Mouse (Mus musculus) spleen, adult 12 weeks (tissue): Measurements from ENCODE around the gene Pbx2.
"Not testable (repeated sequence)": the region's sequence is repeated elsewhere in the genome, so short reads cannot be mapped to it uniquely, and the experiment has no call there.

Experiments
- DNase-seq: peaks from one replicate; pipeline ENCODE4 v3.0.0; 2022; ENCODE audit warnings: low spot score

Gene Pbx2

DNA sequence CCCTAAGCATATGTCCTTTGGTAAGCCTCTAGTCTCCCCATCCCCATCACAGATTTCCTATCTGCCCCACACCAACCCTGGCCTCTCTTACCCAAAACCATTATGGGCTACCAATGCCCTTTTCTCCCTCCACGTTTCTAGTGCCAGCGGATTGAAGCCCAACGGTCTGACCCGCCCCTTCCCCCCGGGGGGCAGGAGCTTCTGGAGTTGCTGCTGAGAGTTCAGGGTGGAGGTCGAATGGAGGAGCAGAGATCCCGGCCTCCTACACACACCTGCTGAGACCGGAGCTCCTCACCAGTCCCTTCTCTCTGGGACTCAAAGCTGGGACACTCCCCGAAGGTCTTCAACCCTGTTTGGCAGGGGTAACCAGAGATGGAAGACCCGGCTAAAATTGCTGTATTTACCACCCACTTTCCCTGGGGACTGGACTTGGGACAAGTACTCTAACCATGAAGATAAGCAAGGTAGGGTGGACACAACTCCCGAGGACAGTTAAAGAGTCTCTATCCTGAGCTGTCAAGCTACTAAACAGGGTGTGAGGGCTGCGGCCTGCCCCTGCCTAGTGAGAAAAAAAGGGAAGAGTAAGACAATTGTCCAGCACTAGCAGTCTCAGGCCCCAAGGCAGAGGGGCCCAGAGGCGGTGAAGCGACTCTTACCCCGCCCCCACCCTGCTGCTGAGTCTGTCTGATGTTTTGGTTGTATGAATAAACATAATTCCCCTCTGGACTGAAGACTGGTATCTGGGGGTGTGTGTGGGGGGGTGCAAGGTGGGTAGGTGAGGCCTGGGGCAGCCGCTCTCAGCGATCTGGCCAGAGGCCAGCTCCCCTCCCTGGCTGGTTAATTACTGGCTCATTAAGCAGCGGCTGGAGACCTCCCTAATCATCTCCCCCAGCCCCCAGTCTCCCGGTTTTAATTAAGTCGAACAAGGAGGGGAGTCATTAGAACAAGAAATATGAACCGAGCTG, at the start of gene Pbx2:
Pbx2 (plus strand) TSS at position 238 of the 965 bp plus-strand sequence.
- no peak for DNase-seq

DNA sequence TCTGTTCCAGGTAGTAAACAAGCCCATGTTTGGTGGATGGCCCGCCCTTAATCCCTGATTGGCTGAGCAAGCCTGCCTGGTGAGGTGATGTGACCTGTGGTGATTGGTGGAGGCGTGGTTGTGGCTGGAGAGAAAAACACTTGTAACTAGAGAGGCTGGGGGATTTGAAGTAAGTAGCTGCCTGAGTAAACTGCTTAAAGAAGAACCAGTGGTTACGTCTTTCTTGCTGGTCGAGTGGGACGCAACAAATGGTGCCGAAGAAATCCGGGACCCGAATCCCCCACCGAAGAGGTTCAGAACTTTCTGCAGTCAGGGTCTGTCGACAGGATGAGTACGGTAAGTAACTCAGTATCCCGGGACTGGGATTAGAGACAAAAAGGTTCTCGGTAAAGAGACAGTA, 47.5 kb upstream of the Pbx2 start:
- not testable (repeated sequence) for DNase-seq

DNA sequence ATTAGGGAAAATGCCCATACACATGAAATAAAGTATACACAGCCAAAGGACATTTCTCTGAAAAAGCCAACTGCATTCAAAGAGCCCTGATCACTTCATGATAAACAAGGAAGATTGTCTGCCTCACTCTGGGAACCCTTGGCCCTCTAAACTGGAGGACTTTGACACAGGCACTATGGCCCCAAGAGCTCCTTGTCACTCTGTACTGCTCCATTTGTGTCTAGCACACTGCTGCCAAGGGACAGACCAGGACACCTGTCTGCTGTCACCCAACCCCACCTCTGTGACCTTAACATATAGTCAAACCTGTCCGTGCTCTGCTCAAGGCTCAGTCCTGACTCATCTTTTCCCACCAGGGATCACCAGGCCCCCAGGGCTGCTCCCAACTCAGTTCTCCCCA, 44.3 kb upstream of the Pbx2 start:
- DNase-seq, result no peak

DNA sequence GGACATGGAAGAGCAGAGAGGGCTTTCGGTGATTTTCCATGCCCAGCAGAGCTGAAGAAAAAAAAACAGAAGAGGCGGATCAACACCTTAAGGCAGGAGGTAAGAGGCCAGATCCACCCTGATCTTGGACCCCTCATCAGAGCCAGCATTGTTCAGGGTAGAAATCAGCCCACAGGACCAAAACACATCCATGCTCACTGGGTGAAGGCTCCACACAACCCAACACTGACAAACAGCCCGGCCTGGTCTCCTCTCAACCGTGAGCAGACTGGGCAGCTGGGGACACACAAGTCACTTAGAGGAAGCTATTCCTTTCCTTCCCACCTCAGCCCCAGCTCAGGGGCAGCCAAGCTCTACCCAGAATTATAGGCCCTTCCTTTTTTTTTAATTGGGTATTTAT, 43.5 kb upstream of the Pbx2 start:
- no peak for DNase-seq

DNA sequence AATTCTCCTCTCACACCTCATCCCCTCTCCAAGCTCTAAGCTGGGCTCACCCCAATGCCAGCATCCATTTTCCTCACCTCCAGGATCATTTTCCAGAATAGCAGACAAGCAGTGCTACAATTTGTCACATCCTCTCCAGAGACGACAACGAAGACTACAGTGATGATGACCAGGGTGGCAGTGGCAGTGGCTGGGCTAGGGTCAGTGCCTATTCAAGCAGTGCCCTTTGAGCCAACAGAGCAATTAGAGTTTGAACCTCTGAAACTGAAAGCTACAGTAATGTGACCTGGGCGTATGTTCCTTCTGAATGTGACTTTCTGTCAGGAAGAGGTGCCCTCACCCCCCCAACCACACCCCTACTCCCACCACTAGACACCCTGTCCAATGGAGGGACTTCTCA, 41.9 kb upstream of the Pbx2 start:
- no peak for DNase-seq

DNA sequence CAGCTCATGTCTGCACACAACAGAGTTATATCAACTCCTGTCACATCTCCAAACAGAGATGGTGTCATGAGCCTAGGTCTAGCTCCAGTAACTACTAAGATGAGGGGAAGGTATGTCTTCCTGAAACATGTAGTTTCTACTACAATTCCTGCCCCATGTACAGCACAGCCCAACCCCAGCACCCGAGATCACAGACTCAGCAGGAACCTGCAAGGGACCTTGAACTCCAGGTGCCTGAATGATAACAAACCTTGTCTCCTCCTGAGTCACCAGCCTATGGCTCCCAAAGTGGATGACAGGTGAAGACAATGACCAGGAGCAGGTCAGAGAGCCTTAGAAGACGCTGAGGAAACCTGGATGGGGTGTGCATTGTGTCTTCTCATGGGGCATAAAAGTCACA, 41.2 kb upstream of the Pbx2 start:
- no peak for DNase-seq

DNA sequence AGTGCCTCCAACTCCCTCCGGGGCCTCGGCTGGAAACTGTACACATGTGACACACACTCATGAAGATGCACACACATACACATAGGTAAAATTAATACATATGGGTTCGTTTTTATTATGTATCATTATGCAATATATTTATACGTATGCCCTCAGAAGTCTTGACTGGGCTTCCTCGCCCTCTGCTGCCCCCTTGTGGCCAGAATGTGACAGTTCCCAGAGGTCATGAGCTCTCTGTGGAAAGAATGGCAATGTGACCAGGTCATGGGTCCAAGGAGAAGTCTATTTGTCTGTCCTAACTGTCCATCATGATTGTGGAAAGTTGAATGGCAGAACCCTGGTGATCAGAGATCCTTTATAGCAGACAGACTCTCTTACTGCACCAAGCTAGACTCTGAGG, 35.6 kb upstream of the Pbx2 start:
- peak; percentile 70 for DNase-seq

DNA sequence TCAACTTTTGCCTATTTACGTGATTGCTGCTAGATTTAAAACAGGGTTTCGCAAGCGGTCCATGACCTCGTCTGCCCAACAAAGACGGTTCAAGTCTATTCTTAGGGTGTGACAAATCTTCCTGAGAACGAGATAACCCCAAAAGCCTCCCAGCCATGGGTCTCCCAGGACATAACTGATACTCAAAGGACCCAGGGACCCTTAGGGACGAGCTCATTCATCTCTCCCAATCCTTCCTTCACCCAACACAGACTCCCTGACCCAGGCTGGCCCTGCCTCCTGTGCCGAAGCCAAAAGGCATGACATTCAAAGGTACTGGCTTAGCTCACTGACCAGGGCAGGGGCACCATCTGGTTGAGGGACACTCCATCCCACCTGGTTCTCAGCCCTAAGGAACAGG, 34.7 kb upstream of the Pbx2 start:
- no peak for DNase-seq

DNA sequence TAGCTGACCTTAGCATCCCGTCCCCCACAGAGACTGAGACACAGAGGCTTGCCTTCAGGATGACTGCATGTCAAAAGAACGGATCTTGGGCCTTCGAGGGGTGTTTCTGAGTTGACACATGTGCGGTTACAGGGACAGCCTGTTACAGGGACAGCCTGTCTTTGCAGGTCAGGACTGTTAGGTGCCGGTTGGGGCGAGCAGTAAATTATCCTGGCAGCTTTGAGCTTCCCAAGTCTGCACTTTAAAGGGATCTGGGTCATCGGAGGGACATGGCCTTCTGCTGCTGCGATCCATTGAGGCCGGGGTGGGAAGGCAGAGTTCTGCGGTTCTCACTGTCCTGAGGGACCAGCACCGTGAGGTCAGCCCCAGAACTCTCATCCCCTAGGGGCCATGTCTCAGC, 33.7 kb upstream of the Pbx2 start:
- DNase-seq, result no peak

DNA sequence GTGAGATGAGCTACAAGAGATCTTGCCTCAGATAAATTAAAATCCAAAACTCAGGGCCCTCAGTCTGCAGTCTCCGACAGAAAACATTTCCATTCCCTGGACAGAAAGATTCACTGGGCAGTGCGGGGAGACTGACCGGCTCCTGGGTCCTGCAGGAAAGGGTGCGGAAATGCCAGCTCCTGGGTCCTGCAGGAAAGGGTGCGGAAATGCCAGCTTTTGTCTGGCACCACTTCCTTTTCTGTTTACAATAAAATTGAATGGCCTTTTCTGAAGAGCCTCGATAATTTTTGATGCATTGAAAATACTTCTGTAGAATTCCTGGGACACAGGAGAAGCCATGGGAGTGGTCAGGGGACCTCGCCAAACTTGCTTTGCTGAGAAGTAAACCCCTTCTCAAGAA, 31.9 kb upstream of the Pbx2 start:
- DNase-seq, result no peak

DNA sequence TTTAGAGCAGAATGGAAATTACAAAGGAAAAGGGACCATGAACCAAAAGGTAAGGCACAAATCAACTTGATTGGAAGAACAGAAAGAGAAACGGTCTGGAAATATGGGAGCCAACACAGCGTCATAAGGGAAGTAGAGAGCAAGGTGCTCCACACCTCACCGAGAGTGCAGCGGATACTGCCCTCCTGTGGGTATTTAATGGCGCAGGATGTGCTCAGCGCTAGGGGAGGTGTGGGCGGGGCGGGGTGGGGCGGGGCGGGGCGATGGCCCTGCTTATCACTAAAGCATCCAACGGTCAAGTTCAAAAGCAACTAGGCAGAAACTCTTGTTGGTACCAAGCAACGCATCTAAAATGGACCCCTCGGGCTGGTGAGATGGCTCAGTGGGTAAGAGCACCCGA, 31.2 kb upstream of the Pbx2 start:
- no peak for DNase-seq

DNA sequence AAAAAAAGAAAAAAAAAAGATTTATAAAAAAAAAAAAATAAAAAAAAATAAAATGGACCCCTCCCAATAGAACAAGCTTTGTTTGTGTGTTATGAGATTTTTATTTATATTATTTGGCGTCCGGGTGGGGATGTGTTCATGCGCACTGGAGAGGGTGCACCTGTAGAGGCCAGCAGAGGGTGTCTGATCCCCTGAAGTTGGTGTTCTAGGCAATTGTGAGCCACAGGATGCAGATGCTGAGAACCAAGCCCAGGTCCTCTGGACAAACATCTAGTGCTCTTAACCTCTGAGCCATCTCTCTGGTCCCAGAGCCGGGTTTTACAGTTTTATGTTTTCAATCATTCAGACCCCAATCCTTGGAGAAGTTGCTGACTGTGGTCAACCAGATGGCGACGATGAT, 30.6 kb upstream of the Pbx2 start:
- no peak for DNase-seq

DNA sequence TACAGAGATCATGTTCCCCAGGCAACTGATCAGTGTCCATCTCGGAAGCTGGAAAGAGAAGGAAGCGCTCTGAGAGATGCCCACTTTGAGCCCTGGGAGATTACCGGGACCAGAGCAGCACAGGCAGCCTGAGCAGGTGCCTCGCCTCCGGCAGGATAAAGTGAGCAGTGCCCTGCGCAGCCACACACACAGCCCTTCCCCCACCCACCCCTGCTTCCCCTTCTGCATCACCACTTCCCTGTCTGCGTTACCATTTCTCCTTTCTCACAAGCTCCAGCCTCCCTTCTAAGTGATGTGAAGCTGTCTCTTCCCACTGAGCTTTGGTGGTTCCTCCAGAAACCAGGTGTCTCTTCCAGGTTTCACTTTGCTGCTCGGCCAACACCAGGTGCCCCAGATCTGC, 29.9 kb upstream of the Pbx2 start:
- DNase-seq, result no peak

DNA sequence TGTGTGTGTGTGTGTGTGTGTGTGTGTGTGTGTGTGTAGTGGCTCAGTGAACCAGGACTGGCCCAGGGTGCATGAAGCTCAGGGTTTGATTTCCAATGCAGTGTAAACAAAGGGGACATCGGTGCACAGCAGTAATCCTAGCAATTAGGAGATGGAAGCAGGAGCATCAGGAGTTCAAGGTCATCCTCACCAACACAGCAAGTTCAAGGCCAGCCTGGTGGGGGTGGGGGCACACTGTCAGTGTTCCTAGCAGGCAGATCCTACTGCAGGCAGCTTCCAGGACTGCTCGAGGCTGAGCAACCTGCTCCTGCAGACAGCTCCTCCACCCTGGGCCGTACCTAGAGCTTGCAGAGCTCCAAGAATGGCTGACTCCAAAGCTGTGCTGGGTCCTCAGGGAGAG, 28.5 kb upstream of the Pbx2 start:
- DNase-seq, result no peak

DNA sequence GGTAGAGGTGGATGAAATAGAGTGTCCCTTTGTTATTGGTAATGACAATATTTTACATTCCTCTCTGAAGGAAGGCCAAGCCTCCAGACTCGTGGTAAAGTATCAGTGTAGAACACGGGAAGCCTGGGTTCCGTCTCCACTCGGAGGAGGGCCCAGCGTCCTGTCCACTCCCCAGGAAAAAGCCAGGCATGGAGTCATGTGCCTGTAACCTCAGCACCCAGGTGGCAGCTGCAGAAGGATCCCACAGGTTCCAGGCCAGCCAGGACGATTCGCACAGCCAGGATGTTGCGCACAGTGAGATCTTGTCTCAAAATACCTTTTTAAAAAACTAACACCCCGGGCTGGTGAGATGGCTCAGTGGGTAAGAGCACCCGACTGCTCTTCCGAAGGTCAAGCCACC, 27.7 kb upstream of the Pbx2 start:
- DNase-seq, result no peak

DNA sequence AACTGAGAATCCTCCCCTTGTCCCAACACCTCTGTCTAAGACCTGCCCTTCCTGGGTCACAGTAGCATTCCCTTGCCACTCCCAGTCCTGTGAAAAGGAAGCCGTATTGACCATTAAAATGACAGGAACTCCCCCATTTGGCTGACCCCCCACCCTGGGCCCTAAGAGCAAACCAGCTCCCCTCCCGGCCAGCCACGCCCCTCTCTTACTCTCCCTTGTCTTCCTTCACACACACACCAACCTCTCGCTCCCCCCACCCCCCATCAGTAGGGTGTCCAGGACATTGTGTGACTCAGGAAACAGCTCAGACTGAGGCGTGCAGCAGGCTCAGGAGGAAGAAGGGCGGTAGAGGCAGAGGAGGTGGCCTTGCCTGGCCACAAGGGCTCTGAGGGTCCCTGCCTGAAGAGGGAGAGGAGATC, 27.1 kb upstream of the Pbx2 start, which contains the start of gene Notch4:
Notch4 (plus strand) TSS at position 266 of the 419 bp plus-strand sequence.
- DNase-seq, result no peak

DNA sequence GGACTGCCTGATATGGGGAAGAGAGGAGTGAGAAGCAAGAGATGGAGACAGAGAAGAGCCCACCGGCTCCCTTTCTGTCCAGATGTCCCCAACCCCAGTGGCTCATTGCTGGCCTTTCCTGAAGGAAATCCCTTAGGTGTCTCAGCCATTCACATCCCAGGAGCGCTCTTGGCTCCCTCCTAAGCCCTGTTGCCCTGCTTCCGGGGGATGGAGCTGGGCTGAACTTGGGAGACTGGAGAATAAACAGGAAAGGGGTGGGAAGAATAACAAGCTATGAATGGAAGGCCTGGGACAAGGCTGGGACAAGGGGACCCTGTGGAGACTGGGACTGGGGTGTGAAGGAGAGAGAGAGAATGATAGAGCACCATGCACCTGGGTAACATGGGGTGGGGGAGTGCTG, 26.3 kb upstream of the Pbx2 start:
- DNase-seq, result no peak

DNA sequence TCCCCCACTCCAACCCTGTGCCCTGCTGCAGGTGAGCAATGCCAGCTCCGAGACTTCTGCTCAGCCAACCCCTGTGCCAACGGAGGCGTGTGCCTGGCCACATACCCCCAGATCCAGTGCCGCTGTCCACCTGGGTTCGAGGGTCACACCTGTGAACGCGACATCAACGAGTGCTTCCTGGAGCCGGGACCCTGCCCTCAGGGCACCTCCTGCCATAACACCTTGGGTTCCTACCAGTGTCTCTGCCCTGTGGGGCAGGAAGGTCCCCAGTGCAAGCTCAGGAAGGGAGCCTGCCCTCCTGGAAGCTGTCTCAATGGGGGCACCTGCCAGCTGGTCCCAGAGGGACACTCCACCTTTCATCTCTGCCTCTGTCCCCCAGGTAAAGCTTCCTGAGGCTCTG, 23.8 kb upstream of the Pbx2 start:
- no peak for DNase-seq

DNA sequence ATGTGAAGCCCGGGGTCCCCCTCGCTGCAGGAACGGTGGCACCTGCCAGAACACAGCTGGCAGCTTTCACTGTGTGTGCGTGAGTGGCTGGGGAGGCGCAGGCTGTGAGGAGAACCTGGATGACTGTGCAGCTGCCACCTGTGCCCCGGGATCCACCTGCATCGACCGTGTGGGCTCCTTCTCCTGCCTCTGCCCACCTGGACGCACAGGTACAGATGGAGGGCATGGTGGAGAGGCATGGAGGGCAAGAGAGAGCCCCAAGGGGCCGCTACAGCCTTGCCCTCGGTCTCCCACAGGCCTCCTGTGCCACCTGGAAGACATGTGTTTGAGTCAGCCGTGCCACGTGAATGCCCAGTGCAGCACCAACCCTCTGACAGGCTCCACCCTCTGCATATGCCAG, 22.6 kb upstream of the Pbx2 start:
- no peak for DNase-seq

DNA sequence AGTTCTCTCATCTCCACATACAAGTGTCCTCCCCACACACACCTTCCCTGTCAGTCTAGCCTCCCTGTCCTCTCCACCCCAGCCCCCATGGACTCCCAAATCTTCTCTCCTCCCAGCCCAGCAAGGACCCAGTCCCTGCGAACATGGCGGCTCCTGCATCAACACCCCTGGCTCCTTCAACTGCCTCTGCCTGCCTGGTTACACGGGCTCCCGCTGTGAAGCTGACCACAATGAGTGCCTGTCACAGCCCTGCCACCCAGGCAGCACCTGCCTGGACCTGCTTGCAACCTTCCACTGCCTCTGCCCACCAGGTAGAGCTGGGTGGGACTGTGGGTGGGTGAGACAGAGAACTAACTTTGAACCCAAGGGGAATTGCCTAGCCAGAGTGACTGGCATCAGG, 21.1 kb upstream of the Pbx2 start:
- no peak for DNase-seq

DNA sequence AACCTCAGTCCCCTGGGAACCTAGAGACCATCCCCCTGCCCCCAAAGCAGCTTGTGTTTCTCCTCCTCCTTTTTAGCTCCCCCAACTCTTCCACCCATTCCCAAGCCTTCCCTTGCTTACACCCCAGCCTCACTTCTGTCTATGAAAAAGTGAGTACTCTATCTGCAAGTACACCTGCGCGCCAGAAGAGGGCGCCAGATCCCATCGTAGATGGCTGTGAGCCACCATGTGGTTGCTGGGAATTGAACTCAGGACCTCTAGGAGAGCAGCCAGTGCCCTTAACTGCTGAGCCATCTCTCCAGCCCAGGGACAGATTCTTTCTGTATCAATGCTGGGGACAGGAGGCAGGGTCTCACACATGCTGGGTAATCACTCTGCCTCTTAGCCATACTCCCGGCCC, 19.2 kb upstream of the Pbx2 start:
- DNase-seq, result no peak

DNA sequence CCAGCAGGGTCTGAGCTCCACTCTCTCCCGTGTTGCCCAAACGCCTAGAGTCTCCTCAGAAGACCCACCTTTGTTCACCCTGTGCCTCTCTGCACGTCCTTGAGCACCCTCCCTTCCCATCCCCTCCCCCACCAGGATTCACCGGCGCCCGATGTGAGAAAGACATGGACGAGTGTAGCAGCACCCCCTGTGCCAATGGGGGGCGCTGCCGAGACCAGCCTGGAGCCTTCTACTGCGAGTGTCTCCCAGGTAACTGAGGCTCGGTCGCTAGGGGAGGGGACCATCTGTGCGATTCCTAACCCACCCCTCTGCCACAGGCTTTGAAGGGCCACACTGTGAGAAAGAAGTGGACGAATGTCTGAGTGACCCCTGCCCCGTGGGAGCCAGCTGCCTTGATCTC, 18.7 kb upstream of the Pbx2 start:
- no peak for DNase-seq

DNA sequence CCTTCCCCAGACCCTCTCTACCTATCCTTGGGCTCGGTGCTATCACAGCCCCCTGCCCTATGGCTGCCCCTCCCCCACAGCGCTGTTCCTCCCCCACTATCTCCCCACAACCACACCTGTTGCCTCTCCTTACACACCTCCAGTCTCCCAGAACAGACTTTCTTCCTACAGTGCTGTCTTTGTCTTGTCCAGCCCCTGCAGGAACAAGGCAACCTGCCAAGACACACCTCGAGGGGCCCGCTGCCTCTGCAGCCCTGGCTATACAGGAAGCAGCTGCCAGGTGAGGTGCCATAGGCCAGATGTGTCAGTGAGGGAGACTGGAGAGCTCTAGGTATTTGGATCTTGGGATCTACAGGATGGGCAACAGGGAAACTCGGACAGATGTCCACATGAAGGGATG, 14.5 kb upstream of the Pbx2 start:
- DNase-seq, result no peak

DNA sequence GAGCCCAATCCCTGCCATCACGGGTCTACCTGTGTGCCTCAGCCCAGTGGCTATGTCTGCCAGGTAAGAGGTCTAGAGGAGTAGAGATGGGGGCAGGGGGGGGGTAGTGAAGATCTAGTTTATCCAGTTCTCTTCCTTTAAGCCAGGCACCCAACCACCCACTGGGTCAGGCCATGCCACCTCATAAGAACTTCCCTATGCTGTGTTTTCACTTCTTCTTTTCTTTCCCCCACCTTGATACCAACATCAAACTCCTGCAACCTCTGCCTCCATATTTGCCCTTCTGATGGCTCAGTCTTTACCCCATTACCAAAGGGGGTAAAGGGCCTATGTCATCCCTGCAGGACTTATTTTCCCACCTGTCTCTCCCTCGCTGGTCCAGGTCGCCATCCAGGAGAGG, 13.0 kb upstream of the Pbx2 start:
- DNase-seq, result no peak
